Mouse (Mus musculus): Measurements from ENCODE around the gene Sipa1l1.

Gene Sipa1l1

DNA sequence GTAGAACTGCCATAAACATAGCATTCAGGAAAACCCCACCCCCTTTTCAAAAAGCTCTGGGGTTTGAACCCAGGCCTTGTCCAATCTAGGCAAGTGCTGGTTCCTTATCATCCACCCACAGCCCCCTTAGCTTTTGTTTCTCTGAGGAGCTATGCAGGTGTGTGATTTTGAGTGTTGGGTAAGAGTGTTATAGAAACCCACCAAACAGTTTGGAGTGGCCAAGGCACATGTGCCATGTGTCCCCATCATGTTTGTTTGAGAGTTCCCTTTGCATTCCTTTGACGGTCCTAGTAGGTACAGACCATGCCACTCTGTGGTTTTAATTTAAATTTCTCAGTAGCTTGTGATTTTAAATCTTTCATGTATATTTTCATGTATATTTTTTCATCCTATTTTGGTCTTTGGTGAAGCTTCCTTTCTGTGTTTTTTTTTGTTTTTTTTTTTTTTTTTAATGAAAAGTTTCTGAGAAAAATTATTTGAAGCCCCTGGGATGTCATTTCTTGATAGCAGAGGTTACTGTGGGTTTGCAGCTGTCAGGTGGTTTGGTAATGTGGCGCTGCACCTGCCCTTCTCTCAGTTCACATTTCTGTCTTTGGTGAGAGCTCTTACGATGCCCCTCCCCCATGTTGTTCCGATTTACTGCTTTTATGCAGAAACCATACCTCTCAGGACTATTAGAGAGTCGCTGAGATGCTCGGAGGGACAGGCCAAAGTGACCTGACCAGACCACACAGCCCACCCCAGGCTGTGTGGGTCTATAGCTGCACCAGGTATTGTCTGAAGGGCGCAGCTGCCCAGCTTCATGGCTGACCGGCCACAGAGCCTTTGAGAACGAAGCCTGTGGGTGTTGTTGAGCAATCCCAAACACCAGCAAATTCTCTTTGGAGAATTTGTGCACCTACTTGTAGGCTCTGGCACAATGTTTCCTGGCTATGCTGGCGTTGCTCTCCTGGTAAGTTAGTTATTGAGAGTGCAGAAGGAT, 126.1 kb downstream of the Sipa1l1 start:
- no peak for DNase-seq (ENCODE audit: low spot score)

DNA sequence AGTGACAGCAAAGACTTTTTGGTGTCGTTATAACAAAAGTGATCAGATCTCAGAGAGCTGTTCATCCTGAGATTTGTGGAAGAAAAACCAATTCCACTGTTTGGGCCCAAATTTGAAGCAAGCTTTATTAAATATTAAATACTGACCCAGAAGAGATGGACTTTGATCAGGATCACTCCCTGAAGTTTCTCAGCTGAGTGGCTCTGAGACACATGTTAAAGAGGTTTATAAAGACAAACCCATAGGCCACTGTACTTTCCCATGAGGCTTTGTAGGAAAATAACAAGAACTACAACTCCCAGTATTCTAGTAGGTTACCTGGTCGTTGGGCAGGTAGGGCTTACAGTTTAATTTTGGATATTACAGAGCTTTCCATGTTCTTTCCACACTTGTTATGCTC, 127.2 kb downstream of the Sipa1l1 start:
- DNase-seq (ENCODE audit: low spot score) = no peak

DNA sequence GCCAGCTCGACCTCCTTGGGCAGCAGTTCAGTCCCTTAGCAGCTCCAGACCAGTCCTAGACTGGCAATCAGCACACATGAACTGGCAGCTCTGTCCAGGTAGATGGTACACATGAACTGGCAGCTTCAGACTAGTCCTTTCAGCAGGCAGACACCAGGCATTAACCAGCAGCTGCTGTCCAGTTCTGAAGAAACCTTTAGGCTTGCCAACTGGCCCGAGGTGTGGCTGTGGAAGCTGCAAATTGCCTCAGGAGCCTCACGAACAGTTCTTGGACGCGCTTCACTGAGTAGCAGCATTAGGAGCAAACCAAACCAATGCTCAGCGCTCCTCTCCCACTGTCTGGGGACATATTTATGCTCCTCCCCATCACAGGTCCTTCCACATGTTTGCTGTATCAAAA, 128.1 kb downstream of the Sipa1l1 start:
- DNase-seq (ENCODE audit: low spot score) = no peak

DNA sequence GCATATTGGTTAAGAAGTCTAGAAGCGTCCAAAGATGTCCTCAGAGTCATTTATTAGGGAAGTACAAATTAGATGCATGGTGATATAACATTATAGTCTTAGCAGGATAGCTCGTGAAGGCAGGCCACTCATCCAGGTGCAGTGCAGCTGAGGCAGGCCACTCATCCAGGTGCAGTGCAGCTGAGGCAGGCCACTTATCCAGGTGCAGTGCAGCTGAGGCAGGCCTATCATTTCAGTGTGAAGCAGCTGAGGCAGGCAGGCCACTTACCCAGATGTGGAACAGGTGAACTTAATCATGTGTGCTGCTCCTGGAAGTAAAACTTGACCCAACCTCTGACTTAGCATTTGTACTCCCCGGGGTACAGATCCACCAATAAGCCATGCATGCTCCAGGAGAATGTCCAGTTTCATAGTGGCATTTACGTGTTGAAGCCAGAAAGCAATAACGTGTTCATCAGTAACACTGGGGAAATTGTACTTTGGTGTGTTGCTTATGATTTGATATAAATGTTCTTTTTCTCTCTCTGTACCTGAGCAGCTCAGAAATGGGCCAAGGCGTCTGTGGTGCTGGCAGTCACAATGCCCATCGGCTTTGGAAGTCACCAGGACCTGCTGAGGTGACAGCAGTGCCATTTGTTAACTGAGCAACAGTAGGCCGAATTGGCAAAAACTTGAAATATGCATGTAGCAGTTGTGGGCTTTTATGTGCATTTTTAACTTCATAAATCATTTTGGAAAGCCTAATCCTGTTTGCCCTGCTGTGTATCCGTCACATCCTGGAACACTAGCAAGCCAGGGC, 129.7 kb downstream of the Sipa1l1 start:
- DNase-seq (ENCODE audit: low spot score) = no peak

DNA sequence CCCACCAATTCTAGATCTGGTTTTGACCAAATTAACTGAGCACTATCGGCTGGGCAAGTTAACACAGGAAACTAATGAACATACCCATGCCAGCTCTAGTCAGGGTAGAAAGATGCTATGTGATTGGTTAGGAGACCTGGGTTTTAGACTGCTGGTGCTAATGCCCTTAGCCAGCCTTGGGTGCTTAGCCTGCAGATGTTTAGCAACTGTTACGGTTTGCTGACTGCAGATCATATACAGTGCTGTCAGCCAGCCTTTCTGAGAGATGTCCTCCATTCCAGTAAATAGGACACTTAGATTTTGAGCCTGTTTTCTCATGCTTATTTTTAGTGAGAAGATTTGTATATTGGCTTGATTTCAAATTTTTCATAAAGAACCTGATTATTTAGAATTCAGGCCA, 135.0 kb downstream of the Sipa1l1 start:
- DNase-seq (ENCODE audit: low spot score) = no peak

DNA sequence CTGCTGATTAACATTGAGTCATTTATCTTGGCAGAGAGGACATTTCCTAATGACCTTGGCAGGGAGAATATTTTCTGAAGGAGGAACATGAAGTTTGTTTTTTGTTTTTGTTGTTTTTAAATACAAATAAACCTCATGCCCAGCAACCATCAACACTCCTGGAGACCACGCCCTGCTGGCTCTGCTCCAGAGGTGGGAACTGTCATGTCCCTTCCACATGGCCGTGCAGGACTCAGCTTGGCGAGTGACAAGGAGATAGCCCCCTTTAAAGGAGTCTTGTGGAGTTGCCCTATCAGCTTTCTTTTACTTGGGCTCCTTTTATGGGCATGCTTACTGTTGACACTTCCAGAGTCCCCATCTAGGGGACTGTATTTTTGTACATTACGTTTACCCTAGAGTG, 136.9 kb downstream of the Sipa1l1 start:
- DNase-seq (ENCODE audit: low spot score) = no peak

DNA sequence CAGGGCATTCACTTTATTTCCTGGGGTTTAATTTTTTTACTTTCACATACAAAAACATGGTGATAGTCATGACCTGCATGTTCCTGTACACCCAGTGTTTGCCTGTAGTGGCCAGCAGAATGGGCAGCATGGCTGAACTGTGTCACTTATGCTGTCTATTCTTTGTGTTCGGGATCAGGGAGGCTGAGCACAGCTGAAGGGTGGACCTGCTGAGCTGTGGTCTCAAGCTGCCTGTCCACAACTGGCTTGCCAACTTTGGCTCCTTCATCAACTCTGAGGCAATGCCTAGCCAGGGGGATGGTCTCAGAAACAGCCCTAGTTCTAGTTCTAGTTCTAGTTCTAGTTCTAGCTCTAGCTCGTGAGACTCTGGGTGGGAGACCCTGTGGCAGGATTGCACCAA, 142.5 kb downstream of the Sipa1l1 start:
- DNase-seq (ENCODE audit: low spot score) = no peak

DNA sequence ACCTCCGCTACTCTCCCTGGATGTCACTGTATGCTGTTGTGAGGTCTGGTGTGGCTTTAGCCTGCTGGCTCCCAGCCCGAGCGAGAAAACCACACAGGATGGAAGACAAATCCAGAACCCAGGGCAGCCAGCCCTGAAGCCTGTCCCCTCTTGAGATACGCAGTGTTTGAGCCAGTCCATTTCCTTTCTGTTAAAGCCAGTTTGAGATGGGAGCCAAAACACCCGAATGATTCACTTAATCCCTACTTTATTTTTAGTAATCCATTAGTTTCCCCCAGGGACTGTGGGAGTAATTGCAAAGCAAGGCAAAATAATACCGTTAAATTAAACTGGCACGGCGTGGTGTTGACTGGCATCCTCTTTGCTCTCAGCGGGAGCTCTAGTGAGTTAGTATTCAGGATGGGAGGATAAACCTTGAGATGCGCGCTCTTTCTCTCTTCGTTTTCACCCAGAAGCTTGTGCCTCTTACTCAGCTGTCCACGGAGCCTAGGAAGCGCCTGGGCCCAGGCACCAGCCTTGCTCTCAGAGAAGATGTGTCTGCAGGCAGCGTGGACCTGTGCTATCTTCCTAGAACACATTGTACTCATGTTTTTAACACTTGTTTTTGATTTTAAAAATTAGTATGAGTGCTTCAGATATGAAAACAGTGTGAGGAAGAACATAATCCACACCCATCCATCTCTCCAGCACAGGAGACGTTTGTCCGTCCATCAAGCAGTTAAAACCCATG, 143.1 kb downstream of the Sipa1l1 start:
- DNase-seq (ENCODE audit: low spot score) = no peak

DNA sequence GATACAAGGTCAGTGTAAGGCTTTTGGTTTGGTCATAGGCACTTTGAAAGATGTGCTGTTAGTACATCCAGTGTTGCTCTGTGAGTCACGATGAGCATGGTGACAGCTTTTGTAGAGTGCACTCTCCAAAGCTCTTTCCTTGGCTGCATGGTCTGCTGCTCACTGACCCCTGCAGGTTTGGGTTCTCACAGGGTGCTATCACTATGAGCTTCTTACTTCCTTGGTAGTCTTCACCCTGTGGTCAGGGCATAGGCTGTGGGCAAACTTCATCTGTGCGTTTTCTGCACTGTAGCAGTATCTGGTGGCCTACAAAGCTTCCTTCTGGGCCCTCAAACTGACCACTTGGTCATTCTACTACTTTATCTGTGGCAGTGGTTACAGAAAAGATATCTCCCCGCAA, 144.0 kb downstream of the Sipa1l1 start:
- no peak for DNase-seq (ENCODE audit: low spot score)

DNA sequence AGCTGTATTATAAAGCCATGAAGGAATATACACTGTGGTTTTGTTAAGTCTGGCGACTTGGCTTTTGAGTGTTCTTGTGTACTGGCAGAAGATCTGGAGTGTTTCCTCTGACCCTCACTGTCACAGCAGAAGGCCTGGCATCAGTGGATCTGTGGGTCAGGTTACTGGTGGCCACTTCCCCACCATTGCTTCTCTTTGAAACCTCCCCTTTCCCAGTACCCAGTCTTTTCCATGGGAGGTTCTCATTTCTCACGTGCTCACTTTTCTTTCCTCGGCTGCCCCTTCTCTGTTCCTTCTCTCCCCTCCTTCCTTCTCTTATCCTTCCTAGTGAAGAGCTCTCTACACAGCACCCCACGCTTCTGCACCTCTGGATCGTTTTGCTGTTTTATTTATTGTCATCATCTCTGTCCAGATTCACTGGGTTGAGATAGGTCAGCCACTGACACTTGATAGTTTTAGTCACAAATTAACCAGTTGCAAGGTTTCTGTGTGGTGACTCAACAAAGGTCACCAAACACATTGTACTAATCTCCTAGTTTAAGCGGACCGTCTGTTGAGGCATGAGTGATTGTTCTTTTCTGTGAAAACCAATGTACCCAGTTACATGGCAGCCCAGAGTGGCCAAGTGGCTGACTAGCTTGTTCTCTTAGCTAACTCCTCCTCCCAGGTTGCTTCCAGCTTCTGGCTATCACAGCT, 150.5 kb downstream of the Sipa1l1 start:
- DNase-seq (ENCODE audit: low spot score) = no peak

DNA sequence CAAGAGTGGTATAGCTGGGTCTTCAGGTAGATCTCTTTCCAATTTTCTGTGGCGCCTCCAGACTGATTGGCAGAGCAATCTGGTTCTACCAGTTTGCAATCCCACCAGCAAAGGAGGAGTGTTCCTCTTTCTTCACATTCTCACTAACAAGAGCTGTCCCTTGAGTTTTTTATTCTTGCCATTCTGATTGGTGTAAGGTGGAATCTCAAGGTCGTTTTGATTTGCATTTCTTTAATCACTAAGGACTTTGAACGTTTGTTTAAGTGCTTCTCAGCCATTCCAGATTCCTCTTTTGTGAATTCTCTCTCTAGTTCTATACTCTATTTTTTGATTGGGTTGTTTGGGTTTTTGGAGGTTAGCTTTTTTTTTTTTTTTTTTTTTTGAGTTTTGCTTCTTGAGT, 151.1 kb downstream of the Sipa1l1 start:
- DNase-seq (ENCODE audit: low spot score) = no peak

DNA sequence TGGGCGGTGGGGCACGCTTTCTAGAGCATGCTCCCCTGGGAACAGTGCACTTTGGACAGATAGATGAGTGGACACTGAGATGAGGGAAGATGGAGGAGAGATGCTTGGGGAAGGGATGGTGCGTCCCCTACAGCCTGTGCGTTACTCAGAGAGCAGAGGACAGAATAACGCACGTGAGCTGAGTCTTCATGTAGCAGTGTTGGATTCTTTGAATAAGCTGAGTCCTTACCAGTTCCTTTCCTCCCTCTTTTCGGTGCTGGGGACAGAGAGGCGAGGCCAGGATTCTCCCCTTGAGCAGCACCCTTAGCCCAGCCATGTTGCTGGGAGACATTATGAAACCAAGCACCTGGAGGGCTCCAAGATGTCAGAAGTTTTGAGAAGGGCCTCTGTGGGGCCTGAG, 152.3 kb downstream of the Sipa1l1 start:
- no peak for DNase-seq (ENCODE audit: low spot score)

DNA sequence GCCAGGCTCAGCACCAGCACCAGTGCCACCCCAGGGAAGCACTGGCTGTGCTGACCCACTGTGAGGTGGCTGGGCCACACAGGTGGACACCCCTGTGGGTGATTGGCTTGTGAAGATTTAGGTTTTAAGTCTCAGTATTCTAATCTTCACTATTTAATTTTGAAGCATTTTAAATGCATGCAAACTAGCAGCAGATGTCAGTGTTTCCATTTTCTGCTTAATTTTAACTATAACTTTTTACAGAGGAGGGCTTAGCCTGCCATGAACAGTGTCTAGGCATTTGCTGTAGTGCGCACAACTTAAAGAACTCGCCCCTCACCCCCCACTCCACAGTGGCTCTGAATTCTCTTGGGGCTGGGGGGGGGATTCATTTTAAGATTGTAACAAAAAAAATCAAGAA, 152.7 kb downstream of the Sipa1l1 start:
- no peak for DNase-seq (ENCODE audit: low spot score)

DNA sequence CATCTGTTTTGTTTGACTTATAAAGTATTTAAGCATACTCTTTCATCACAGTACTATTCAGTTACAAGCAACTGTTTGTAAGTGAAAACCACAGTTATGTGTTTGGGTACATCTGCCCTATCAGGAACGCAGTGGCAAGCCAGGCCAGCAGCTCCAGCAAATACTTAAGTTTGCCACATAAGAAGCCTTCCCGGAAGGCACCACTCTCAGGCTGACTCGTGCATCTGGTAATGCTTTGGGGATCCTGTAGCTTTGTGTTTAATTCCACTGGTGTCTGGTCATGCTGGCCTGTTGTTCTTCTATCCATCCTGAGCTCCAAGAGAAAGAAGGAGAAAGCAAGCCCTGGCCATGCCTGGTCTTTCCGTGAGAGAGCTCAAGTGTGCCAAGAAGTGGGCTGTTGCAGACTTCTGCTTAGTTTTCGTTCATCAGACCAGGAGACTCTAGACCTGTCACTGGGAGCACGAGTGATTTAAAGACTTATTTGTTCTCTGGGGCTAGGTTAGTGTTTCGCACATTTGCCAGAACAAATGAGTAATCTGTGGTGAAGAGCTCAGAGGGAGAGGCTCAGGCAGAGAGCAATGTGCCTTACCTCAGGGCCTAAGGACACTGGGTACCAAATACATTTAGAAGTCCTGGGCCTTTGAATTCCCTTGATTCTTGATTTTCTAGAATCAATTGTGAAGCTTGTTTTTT, 153.8 kb downstream of the Sipa1l1 start:
- no peak for DNase-seq (ENCODE audit: low spot score)

DNA sequence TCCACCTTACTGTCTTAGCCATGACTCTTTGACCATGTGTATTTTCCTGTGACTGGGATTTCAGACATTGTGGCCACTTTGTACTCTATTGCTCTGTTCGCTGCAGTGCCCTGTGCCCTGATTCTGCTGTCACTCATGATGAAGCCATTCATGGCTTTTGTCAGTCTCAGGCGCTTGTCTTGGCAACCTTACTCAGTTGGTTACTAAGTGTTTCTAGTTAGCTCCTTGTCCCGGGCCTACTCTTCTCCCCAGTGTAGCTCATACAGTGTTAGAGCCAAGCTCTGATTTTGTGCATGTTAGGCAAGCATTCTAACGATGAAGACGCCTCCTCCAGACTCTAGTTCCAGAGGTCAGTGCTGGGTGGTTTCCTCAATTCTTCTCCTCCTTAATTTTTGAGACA, 155.5 kb downstream of the Sipa1l1 start:
- DNase-seq (ENCODE audit: low spot score) = no peak

DNA sequence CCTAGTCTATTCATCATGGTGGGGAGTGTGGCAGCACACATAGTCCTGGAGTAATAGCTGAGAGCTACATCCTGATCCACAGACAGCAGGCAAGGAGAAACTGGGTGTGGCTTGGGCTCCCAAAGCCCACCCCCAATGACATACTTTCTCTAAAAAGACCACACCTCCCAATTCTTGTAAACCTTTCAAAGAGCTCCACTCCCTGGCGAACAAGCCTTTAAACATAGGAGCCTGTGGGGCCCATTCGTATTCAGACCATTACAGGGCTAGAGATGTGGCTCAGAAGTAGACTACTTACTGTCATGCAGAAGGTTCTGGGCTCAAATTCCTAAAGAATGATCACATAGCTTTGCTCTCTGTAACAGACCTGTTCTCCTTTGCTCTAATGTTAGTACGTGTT, 156.4 kb downstream of the Sipa1l1 start:
- DNase-seq (ENCODE audit: low spot score) = no peak

DNA sequence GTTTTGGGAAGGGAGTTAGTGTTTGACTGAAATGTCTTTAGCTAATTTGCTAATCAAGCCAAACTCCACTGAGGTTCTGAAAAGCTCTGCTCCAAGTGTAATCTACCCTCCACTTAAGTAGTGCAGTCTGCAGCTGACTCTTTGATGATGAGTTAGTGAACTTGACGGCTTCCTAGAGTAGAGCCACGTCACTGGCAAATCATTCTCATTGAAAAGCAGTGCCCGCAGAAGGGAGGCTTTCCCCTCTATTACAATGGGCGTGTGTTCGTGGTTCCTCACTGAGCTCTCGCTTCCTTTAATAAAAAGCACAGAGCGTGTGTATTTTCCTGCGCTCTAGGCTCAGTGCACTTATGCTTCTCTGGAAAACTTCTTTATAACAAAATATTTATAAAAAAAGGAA, 157.3 kb downstream of the Sipa1l1 start:
- no peak for DNase-seq (ENCODE audit: low spot score)

DNA sequence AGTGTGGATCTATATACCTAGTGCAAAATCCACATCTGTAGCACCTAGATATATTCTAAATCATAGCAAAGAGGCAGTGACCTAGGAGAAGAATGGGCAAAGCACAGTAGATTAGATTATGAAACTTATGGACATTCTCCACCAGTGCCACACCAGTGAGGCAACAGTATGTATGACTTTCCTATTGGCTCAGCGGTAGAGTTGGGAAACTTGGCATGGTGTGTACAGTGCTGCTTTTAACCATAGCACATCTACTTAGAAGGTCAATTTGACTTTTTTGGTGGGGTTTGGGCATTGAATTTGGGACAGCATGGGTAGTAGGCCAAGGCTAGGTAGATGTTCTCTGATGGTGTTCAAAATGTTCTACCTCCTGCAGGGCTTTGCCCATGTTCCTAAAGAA, 159.0 kb downstream of the Sipa1l1 start:
- no peak for DNase-seq (ENCODE audit: low spot score)

DNA sequence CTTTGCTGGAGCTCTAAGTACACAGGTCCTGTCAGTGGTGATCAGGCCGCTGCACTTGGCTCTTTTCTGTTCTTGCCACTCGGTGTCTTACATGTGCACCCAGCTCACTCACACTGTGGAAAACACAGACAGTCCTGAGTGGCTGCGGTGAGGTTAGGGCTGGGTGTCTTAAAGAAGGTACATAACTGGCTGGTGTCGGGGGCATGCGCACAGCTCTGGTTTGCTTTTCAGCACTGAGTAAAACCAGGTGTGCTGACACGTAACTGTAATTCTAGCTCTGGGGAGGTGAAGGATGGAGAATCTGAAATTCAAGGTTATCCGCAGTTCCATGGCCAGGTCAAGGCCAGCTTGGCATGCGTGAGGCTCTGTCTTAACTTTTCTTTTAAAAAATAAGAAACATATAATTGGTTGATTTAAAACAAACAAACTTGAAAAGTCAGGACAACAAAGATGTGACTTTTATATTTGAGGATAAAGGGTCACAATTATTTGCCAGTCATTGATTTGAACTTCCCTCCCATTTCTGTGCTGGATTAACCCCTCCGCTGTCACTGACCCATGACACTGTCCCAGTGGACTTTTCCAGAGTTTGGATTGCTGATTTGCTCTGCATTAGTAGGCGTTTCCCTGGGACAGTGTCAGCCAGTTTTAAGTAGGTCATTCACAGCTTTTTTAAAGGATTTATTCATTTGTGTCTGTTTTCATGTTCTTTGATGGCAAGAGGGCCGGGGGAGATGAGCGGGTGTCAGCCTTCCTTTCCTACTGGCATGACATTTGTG, 163.9 kb downstream of the Sipa1l1 start:
- DNase-seq (ENCODE audit: low spot score) = no peak

DNA sequence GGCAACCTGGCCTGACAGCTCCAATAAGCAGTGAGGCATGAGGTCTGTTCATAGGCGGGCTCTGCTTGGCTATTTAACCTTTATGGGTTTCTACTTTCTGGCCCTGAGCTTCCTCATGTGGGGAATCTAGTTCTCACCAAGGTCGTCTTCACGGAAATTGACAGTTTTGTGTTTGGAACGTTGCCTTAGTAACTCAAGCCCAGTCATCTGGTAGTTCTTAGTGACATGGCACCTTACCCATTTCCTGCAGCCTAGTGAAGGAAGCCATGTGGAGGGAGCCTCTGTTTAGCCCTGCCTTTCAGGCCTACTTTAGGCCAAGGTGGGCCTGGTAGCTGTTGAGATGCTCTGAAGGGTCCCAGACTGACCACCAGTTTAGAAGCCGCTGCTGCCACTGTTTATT, 164.9 kb downstream of the Sipa1l1 start:
- DNase-seq (ENCODE audit: low spot score) = no peak

DNA sequence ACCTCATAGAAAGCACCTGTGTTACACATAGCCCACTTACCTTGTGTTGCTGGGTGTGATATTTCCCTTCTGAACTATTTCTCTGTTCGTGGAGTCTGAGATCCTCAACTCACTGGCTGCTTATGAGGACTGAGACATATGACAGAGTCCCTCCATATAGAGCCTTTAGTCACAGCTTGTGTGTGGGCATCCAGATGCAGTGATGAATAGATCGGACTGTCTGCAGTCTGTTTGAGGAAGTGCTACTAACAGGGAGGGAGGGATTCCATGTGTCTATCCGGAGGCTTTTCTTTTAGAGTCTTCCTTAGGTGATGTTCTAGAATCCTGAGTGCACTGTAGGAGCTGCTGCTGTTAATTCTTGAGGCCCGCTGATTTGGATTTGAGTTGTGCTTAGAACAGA, 165.4 kb downstream of the Sipa1l1 start:
- DNase-seq (ENCODE audit: low spot score) = no peak

Data from ovary, postnatal 36 days (tissue).